Mouse (Mus musculus): ENCODE data around the gene Axin1. TPM values are rescaled to one million over a fixed set of nuclear protein-coding genes. Genes with fewer than 3 reads are reported as not detected.

Axin1 gene
- 20.0 TPM for polyA plus RNA-seq (2014; fragmentation: Illumina TruSeq; extraction: RNeasy Lipid Tissue Mini Kit (QIAGEN cat#74804); ENCODE audit: low read depth, low replicate concordance)

DNA sequence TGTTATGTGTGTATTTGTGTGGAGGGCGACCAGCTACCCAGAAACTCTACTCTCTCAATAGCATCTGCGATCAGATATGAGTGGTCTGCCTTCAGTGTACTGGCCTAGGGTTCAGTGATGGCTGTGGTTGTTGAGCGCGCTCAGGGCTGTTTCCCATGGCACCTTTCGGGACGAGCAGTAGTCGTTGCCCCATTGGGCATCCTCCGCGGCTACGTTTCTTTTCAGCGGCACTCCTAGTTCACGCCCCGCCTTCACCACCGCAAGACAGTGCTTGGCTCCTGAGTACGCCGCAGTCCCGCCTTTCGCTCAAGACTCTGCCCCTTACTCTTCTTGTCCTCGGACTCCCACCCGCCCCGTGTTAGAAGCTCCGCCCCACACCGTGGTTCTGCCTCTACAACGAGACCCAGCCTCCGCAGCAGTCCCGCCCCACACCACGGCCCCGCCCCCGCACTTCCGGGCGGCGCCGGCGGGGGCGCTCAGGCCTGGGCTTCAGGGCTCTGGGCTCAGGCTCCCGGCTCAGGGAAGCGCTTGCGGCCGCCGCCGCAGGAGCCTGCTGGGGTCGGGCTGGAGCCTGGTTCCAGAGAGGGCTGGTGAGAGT, at the start of gene Axin1:
Axin1 (plus strand) TSS at position 450 of the 598 bp plus-strand sequence.

GRCm38 (mm10) chr17:26089905-26090632, 48.4 kb upstream of the Axin1 start, which contains the start of gene Decr2:
Gene Decr2 (minus strand): TSS chr17:26090337.

GRCm38 (mm10) chr17:26095121-26095740, 43.3 kb upstream of the Axin1 start, which contains the start of gene Nme4:
Gene Nme4 (minus strand): TSS chr17:26095602.

DNA sequence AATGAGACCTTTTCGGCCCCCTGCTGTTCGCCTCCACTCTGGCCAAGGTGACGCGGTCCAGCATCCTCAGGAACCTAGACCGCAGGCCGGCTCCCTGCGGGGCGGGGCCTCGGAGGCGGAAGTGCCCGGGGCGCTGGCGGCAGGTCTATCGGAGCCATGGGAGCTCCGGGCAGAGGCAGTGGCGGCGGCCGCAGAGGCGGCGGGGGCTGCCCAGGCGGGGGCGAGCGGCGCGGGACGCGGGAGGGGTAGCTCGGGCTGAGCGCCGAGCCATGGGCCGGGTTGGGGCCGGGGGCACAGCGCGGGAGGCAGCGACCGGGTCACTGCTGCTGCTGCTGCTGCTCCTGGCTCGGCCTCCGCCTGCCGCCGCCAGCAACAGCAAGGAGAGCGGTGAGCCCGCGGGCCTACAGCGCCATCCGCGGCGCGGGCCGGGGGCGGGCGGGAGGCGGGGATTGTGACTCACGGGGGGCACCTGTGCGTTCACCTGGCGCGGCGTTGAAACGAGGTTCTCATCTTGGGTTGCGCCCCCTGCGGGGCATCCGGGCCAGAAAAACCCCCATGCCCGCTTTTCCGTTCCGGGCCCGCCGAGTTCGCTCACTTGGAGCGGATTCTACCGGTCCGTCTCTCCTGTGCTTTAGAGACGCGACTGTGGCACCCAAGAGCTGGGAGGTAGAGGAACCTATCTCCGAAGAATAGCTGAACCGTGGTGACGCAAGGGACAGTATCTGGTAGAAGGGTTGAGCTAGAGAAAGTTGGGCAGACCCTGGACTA, 25.1 kb upstream of the Axin1 start, which contains the start of gene Tmem8:
Tmem8 (plus strand) TSS at position 119 of the 768 bp plus-strand sequence.

GRCm38 (mm10) chr17:26123267-26123684, 15.2 kb upstream of the Axin1 start, which contains the start of gene Mrpl28:
Gene Mrpl28 (plus strand): TSS chr17:26123500.

GRCm38 (mm10) chr17:26198892-26199291, 60.4 kb downstream of the Axin1 start, which contains the start of gene Pdia2:
Gene Pdia2 (minus strand): TSS chr17:26199087.

DNA sequence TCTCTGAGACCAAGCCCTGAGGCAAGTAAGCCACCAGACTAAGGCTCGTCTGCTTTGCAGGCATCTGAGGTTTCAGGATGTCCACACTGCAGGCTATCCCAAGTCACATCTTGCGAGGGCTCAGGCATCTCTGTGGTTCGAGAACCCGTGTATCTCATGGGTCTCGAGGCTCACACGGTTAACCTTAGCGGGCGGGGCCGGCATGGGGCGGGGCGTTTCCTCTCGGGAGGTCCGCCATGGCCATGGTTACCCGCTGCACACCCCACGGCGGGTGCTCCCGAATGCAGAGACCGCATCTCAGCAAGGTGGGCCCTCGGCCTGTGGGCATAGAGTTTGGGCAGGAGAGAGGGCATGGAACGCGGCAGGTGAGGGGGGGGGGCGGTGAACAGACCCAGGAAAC, 64.2 kb downstream of the Axin1 start, which contains the start of gene Rgs11:
Rgs11 (plus strand) TSS at position 215 of the 400 bp plus-strand sequence.

DNA sequence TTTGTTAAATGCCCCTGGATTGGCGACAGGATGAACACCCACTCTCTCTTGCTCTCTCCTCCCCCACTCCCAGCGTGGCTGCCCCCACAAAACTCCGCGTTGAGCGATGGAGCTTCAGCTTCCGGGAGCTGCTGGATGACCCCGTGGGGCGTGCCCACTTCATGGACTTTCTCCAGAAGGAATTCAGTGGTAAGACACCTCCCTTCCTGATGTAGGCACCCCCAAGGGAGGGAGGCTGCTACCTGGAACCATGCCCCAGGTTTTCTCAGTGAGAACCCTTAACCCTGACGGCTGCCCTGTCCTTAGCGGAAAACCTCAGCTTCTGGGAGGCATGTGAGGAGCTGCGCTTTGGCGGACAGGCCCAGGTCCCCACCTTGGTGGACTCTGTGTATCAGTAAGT, 69.2 kb downstream of the Axin1 start, which contains the start of gene Arhgdig:
Arhgdig (minus strand) TSS at position 101 of the 400 bp plus-strand sequence.

GRCm38 (mm10) chr17:26244101-26244841, 105.8 kb downstream of the Axin1 start, which contains the start of gene Fam234a:
Gene Fam234a (minus strand): TSS chr17:26244242.

Other genes with a start within 250 kb of the Axin1 start
- 0.69 TPM for gene Rab40c, start 219.0 kb upstream of the Axin1 start, polyA plus RNA-seq (2014; fragmentation: Illumina TruSeq; extraction: RNeasy Lipid Tissue Mini Kit (QIAGEN cat#74804); ENCODE audit: low read depth, low replicate concordance)
- gene Pigq, start 193.8 kb upstream of the Axin1 start, polyA plus RNA-seq (2014; fragmentation: Illumina TruSeq; extraction: RNeasy Lipid Tissue Mini Kit (QIAGEN cat#74804); ENCODE audit: low read depth, low replicate concordance): 56.6 TPM
- 1.2 TPM for gene Nhlrc4, start 193.7 kb upstream of the Axin1 start, polyA plus RNA-seq (2014; fragmentation: Illumina TruSeq; extraction: RNeasy Lipid Tissue Mini Kit (QIAGEN cat#74804); ENCODE audit: low read depth, low replicate concordance)
- gene A930017K11Rik, start 186.1 kb upstream of the Axin1 start, polyA plus RNA-seq (2014; fragmentation: Illumina TruSeq; extraction: RNeasy Lipid Tissue Mini Kit (QIAGEN cat#74804); ENCODE audit: low read depth, low replicate concordance): not detected
- gene Capn15, start 152.9 kb upstream of the Axin1 start, polyA plus RNA-seq (2014; fragmentation: Illumina TruSeq; extraction: RNeasy Lipid Tissue Mini Kit (QIAGEN cat#74804); ENCODE audit: low read depth, low replicate concordance): 0.69 TPM
- gene Rab11fip3, start 69.1 kb upstream of the Axin1 start, polyA plus RNA-seq (2014; fragmentation: Illumina TruSeq; extraction: RNeasy Lipid Tissue Mini Kit (QIAGEN cat#74804); ENCODE audit: low read depth, low replicate concordance): 25.0 TPM
- gene Decr2, start 48.4 kb upstream of the Axin1 start, polyA plus RNA-seq (2014; fragmentation: Illumina TruSeq; extraction: RNeasy Lipid Tissue Mini Kit (QIAGEN cat#74804); ENCODE audit: low read depth, low replicate concordance): 51.9 TPM
- 0.85 TPM for gene Nme4, start 43.1 kb upstream of the Axin1 start, polyA plus RNA-seq (2014; fragmentation: Illumina TruSeq; extraction: RNeasy Lipid Tissue Mini Kit (QIAGEN cat#74804); ENCODE audit: low read depth, low replicate concordance)
- gene Tmem8, start 25.4 kb upstream of the Axin1 start, polyA plus RNA-seq (2014; fragmentation: Illumina TruSeq; extraction: RNeasy Lipid Tissue Mini Kit (QIAGEN cat#74804); ENCODE audit: low read depth, low replicate concordance): 19.8 TPM
- gene Mrpl28, start 15.2 kb upstream of the Axin1 start, polyA plus RNA-seq (2014; fragmentation: Illumina TruSeq; extraction: RNeasy Lipid Tissue Mini Kit (QIAGEN cat#74804); ENCODE audit: low read depth, low replicate concordance): 10.4 TPM
- gene Pdia2, start 60.4 kb downstream of the Axin1 start, polyA plus RNA-seq (2014; fragmentation: Illumina TruSeq; extraction: RNeasy Lipid Tissue Mini Kit (QIAGEN cat#74804); ENCODE audit: low read depth, low replicate concordance): not detected
- gene Rgs11, start 64.3 kb downstream of the Axin1 start, polyA plus RNA-seq (2014; fragmentation: Illumina TruSeq; extraction: RNeasy Lipid Tissue Mini Kit (QIAGEN cat#74804); ENCODE audit: low read depth, low replicate concordance): 0.53 TPM
- not detected for gene Arhgdig, start 69.1 kb downstream of the Axin1 start, polyA plus RNA-seq (2014; fragmentation: Illumina TruSeq; extraction: RNeasy Lipid Tissue Mini Kit (QIAGEN cat#74804); ENCODE audit: low read depth, low replicate concordance)
- 30.6 TPM for gene Fam234a, start 105.6 kb downstream of the Axin1 start, polyA plus RNA-seq (2014; fragmentation: Illumina TruSeq; extraction: RNeasy Lipid Tissue Mini Kit (QIAGEN cat#74804); ENCODE audit: low read depth, low replicate concordance)
- 35.5 TPM for gene Luc7l, start 114.2 kb downstream of the Axin1 start, polyA plus RNA-seq (2014; fragmentation: Illumina TruSeq; extraction: RNeasy Lipid Tissue Mini Kit (QIAGEN cat#74804); ENCODE audit: low read depth, low replicate concordance)

Data from kidney, adult 10 weeks (tissue).